Mouse (Mus musculus): ENCODE measurements at regions not wholly inside any gene's neighbourhood (a gene's known extent, or its start where the extent isn't known, plus 50 kb on each side); places are given as distances from the start of the nearest gene placed in this dataset.

GRCm38 (mm10) chr16:84581166-84581565 lies 66.2 kb downstream of the A730009L09Rik start:
- Histone ChIP-seq H3K9ac (ENCODE audit: control insufficient read depth, low read depth, low read length, poor library complexity, severe bottlenecking) (no peak overlapping the region), H3K4me1 (ENCODE audit: control insufficient read depth in 1 of 2, insufficient read depth in 2 of 2, low read length in 2 of 2) (no peaks in the 10 kb centered on the region), H3K36me3 (ENCODE audit: control insufficient read depth in 1 of 2, insufficient read depth in 2 of 2, low read length in 2 of 2) (no peaks in the 10 kb centered on the region), H3K4me3 (ENCODE audit: control insufficient read depth in 1 of 2, insufficient read depth in 1 of 2, low read depth in 2 of 2, low read length in 2 of 2) (no peak overlapping the region), H3K27me3 (ENCODE audit: control insufficient read depth in 1 of 2, insufficient read depth in 2 of 2, low read length in 2 of 2) (no peaks in the 10 kb centered on the region), H3K27ac (ENCODE audit: control insufficient read depth, low read depth, low read length) (no peak overlapping the region), H3K79me2 (ENCODE audit: control insufficient read depth, insufficient read depth, low read length, poor library complexity) (no peaks in the 10 kb centered on the region), H3K9me3 (replicated peaks; ENCODE audit: insufficient read depth, low read length) (no peaks in the 10 kb centered on the region)
- no peak for TF ChIP-seq NRF1 (IDR thresholded peaks at IDR 0.05; ENCODE audit: insufficient read depth, low read depth, low read length, poor library complexity, severe bottlenecking)
- TF ChIP-seq KAT2A (conservative IDR thresholded peaks at IDR 0.05; ENCODE audit: low read depth, low read length) = no peak
- no peak for TF ChIP-seq TCF12 (IDR thresholded peaks at IDR 0.05; ENCODE audit: low read depth, low read length)
- TF ChIP-seq ELF1 (IDR thresholded peaks at IDR 0.05; ENCODE audit: low read depth, low read length) = no peak
- no peak for TF ChIP-seq MEF2A (IDR thresholded peaks at IDR 0.05; ENCODE audit: extremely low read depth, insufficient replicate concordance, low read depth, low read length, poor library complexity, severe bottlenecking)
- TF ChIP-seq MXI1 (IDR thresholded peaks at IDR 0.05; ENCODE audit: low read depth, low read length) = no peak
- no peak for TF ChIP-seq NELFE (IDR thresholded peaks at IDR 0.05; ENCODE audit: low read depth, low read length)
- no peak for TF ChIP-seq MYC (IDR thresholded peaks at IDR 0.05; ENCODE audit: low read depth, low read length)
- no peak for TF ChIP-seq CTCF (IDR thresholded peaks at IDR 0.05 in 2 of 3, conservative IDR thresholded peaks at IDR 0.05 in 1 of 3; ENCODE audit: control insufficient read depth in 1 of 3, insufficient read depth in 1 of 3, low read depth in 2 of 3, low read length in 3 of 3, poor library complexity in 1 of 3, severe bottlenecking in 1 of 3)
- no peak for TF ChIP-seq MAX (IDR thresholded peaks at IDR 0.05; ENCODE audit: low read length)
- TF ChIP-seq MYB (IDR thresholded peaks at IDR 0.05; ENCODE audit: low read depth, low read length) = no peak
- TF ChIP-seq GATA1 (IDR thresholded peaks at IDR 0.05; ENCODE audit: low read depth, low read length) = no peak
- no peak for TF ChIP-seq ZMIZ1 (IDR thresholded peaks at IDR 0.05; ENCODE audit: low read depth, low read length)
- TF ChIP-seq ETS1 (IDR thresholded peaks at IDR 0.05; ENCODE audit: low read depth, low read length) = no peak
- TF ChIP-seq POLR2AphosphoS2 (IDR thresholded peaks at IDR 0.05; ENCODE audit: low read length) = no peak
- TF ChIP-seq ZNF384 (IDR thresholded peaks at IDR 0.05; ENCODE audit: low read depth, low read length) = no peak
- TF ChIP-seq BHLHE40 (IDR thresholded peaks at IDR 0.05; ENCODE audit: borderline replicate concordance, low read depth, low read length) = no peak
- no peak for TF ChIP-seq ZC3H11A (IDR thresholded peaks at IDR 0.05; ENCODE audit: low read depth, low read length)
- TF ChIP-seq RAD21 (IDR thresholded peaks at IDR 0.05; ENCODE audit: low read depth, low read length) = no peak
- no peak for TF ChIP-seq CHD1 (IDR thresholded peaks at IDR 0.05; ENCODE audit: low read depth, low read length)
- no peak for DNase-seq (ENCODE audit: low read depth, low spot score)

- H3K4me1 ChIP-seq (ENCODE audit: control insufficient read depth in 1 of 2, insufficient read depth in 2 of 2, low read length in 2 of 2) = no peaks in the 10 kb centered on the region
- no peak for TF ChIP-seq CHD2 (IDR thresholded peaks at IDR 0.05; ENCODE audit: low read length)
- TF ChIP-seq GATA1 (IDR thresholded peaks at IDR 0.05; ENCODE audit: low read depth, low read length) = no peak
- no peak for TF ChIP-seq TCF12 (IDR thresholded peaks at IDR 0.05; ENCODE audit: low read depth, low read length)
- no peak for TF ChIP-seq ELF1 (IDR thresholded peaks at IDR 0.05; ENCODE audit: low read depth, low read length)
- TF ChIP-seq MAZ (IDR thresholded peaks at IDR 0.05; ENCODE audit: low read depth, low read length) = no peak
- no peak for TF ChIP-seq KAT2A (conservative IDR thresholded peaks at IDR 0.05; ENCODE audit: low read depth, low read length)
- TF ChIP-seq NELFE (IDR thresholded peaks at IDR 0.05; ENCODE audit: low read depth, low read length) = no peak
- H3K4me3 ChIP-seq (ENCODE audit: control insufficient read depth in 1 of 2, insufficient read depth in 1 of 2, low read depth in 2 of 2, low read length in 2 of 2) = no peak overlapping the region
- H3K79me2 ChIP-seq (ENCODE audit: control insufficient read depth, insufficient read depth, low read length, poor library complexity) = no peaks in the 10 kb centered on the region
- no peak for DNase-seq (ENCODE audit: low read depth, low spot score)
- H3K36me3 ChIP-seq (ENCODE audit: control insufficient read depth in 1 of 2, insufficient read depth in 2 of 2, low read length in 2 of 2) = no peaks in the 10 kb centered on the region
- H3K9ac ChIP-seq (ENCODE audit: control insufficient read depth, low read depth, low read length, poor library complexity, severe bottlenecking) = no peak overlapping the region
- no peaks in the 10 kb centered on the region for H3K9me3 ChIP-seq (replicated peaks; ENCODE audit: insufficient read depth, low read length)
- no peaks in the 10 kb centered on the region for H3K27me3 ChIP-seq (ENCODE audit: control insufficient read depth in 1 of 2, insufficient read depth in 2 of 2, low read length in 2 of 2)
- no peak overlapping the region for H3K27ac ChIP-seq (ENCODE audit: control insufficient read depth, low read depth, low read length)
Measured at GRCm38 (mm10) chr16:84583323-84583722, 68.4 kb downstream of the A730009L09Rik start.
